In the genomic region with DNA sequence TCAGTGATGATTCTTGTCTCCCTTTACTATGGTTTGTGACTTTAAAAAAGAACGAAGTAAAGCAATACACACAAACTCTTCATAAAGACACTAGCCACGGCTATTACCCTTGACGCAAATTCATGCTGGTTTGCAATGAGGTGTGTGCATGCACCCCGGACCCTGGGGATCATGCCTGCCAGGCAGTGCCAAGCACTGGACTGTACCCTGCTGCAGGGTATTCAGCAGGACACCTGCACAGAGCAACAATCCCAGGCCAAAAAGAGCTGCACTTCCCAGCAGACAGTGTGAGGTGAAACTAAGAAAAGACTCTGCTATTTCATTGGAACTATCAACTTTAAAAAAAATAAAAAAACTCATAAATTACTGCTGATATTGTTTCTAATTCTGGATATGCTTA, we compare ENCODE assay signal across 8 mouse cellular contexts.
DNase-seq lines count a peak whose midpoint lies in the region; ATAC-seq and TF ChIP-seq lines count a peak whose summit lies in the region.

No protein-coding gene starts in this region.

- ATAC-seq in erythroblast, adult 5-6 weeks (replicated peaks; ENCODE audit: low FRiP score, poor library complexity, severe bottlenecking), result no peak
- ATAC-seq in forebrain, embryonic 16.5 days, result peak; percentile 39
- no peak for ATAC-seq in liver, embryonic 16.5 days (ENCODE audit: low read depth)

- no peak for TF ChIP-seq RAD21 in CH12.LX (IDR thresholded peaks at IDR 0.05; ENCODE audit: low read depth, low read length)

- in situ Hi-C loops in CH12.LX (cut with MboI; ENCODE audit: low pct_ligation_motif_present, low pct_unique_long_range_greater_than_20kb, low sequenced_read_pairs), result no loop called here

- peak overlapping the region; percentile 7; the same call in 1 of the 2 replicates for H3K9ac ChIP-seq in CH12.LX (ENCODE audit: insufficient read depth, low read depth)
- H3K9ac ChIP-seq in forebrain, embryonic 16.5 days (replicated peaks; ENCODE audit: low read depth, low read length), result peak overlapping the region; percentile 40
- H3K9ac ChIP-seq in liver, embryonic 16.5 days (ENCODE audit: low read depth, low read length), result no peak overlapping the region

- H3K79me2 ChIP-seq in CH12.LX (replicated peaks; ENCODE audit: control insufficient read depth, extremely low read depth, insufficient read depth, poor library complexity, severe bottlenecking), result no peaks in the 10 kb centered on the region

- H3K9me3 ChIP-seq in erythroblast, embryonic 14.5 days (ENCODE audit: control insufficient read depth, low read length), result no peaks in the 10 kb centered on the region
- no peaks in the 10 kb centered on the region for H3K9me3 ChIP-seq in CH12.LX (replicated peaks; ENCODE audit: low read length)
- no peaks in the 10 kb centered on the region for H3K9me3 ChIP-seq in forebrain, embryonic 16.5 days (ENCODE audit: control insufficient read depth, low read length)
- H3K9me3 ChIP-seq in liver, embryonic 16.5 days (replicated peaks; ENCODE audit: control insufficient read depth, low read length), result no peaks in the 10 kb centered on the region

- no peak for TF ChIP-seq CTCF in CH12.LX (conservative IDR thresholded peaks at IDR 0.05 in 1 of 2, IDR thresholded peaks at IDR 0.05 in 1 of 2; ENCODE audit: low read depth in 2 of 2, low read length in 2 of 2)

- no peak for TF ChIP-seq EP300 in CH12.LX (IDR thresholded peaks at IDR 0.05; ENCODE audit: low read length)

- dilution Hi-C loops in CH12.LX (cut with MboI; ENCODE audit: extremely low pct_ligation_motif_present, extremely low pct_unique_long_range_greater_than_20kb, low sequenced_read_pairs), result no loop called here

- TF ChIP-seq POLR2A in CH12.LX (IDR thresholded peaks at IDR 0.05; ENCODE audit: low read depth, low read length), result no peak

- H3K4me2 ChIP-seq in CH12.LX (ENCODE audit: insufficient read depth, low read depth, poor library complexity, severe bottlenecking), result peak overlapping the region; percentile 86
- H3K4me2 ChIP-seq in forebrain, embryonic 16.5 days (ENCODE audit: low read length), result peak overlapping the region; percentile 52
- H3K4me2 ChIP-seq in liver, embryonic 16.5 days (ENCODE audit: low read depth, low read length), result peak overlapping the region; percentile 69

- no peak for DNase-seq in CH12.LX (ENCODE audit: extremely low read depth)
- DNase-seq in urinary bladder, postnatal 36 days (ENCODE audit: low spot score in 2 of 2), result no peak
- no peak for DNase-seq in retina, postnatal 1 day
- no peak for DNase-seq in urinary bladder, adult 18-20 months (ENCODE audit: low spot score in 2 of 2)

- H3K36me3 ChIP-seq in erythroblast, embryonic 14.5 days (ENCODE audit: control insufficient read depth), result no peaks in the 10 kb centered on the region
- H3K36me3 ChIP-seq in CH12.LX (replicated peaks in 1 of 2; ENCODE audit: control insufficient read depth in 1 of 2, insufficient read depth in 1 of 2, low read length in 1 of 2), result no peaks in the 10 kb centered on the region
- H3K36me3 ChIP-seq in forebrain, embryonic 16.5 days (ENCODE audit: control insufficient read depth, insufficient read depth), result no peaks in the 10 kb centered on the region
- H3K36me3 ChIP-seq in liver, embryonic 16.5 days (ENCODE audit: control insufficient read depth, insufficient read depth), result no peaks in the 10 kb centered on the region

- no peak overlapping the region for H3K27ac ChIP-seq in CH12.LX (ENCODE audit: insufficient read depth, low read depth)
- H3K27ac ChIP-seq in forebrain, embryonic 16.5 days (ENCODE audit: low read length), result no peak overlapping the region
- H3K27ac ChIP-seq in liver, embryonic 16.5 days (ENCODE audit: low read length), result no peak overlapping the region

- WGBS in forebrain, embryonic 16.5 days, result 46% methylated on average over 4 of the region's 4 CpGs
- 49% methylated on average over 4 of the region's 4 CpGs for WGBS in liver, embryonic 16.5 days (ENCODE audit: insufficient replicate concordance)

- peaks cover 10% of the 10 kb centered on the region for H3K4me1 ChIP-seq in erythroblast, embryonic 14.5 days (ENCODE audit: control insufficient read depth)
- peaks cover 2 to 18% of the 10 kb centered on the region in 2 experiments; a peak in 3 of 4 replicates for H3K4me1 ChIP-seq in CH12.LX (ENCODE audit: control insufficient read depth in 1 of 2, insufficient read depth in 2 of 2)
- peaks cover 6% of the 10 kb centered on the region; the same call in 1 of the 2 replicates for H3K4me1 ChIP-seq in forebrain, embryonic 16.5 days (replicated peaks; ENCODE audit: control insufficient read depth, insufficient read depth, low read length)
- H3K4me1 ChIP-seq in liver, embryonic 16.5 days (ENCODE audit: control insufficient read depth, low read depth, low read length), result peaks cover 3% of the 10 kb centered on the region

- H3K4me3 ChIP-seq in erythroblast, embryonic 14.5 days (replicated peaks), result peak overlapping the region; percentile 57
- H3K4me3 ChIP-seq in CH12.LX (replicated peaks in 1 of 3; ENCODE audit: low read depth in 2 of 3, low read length in 2 of 3, poor library complexity in 1 of 3), result peak overlapping the region; percentile 43 to 71 (median 60)
- peak overlapping the region; percentile 50 for H3K4me3 ChIP-seq in forebrain, embryonic 16.5 days (replicated peaks; ENCODE audit: low read length)
- peak overlapping the region; percentile 64 for H3K4me3 ChIP-seq in liver, embryonic 16.5 days (ENCODE audit: low read depth, low read length)

- peaks cover 11% of the 10 kb centered on the region for H3K27me3 ChIP-seq in erythroblast, embryonic 14.5 days (ENCODE audit: control insufficient read depth)
- no peaks in the 10 kb centered on the region for H3K27me3 ChIP-seq in CH12.LX (replicated peaks)
- H3K27me3 ChIP-seq in forebrain, embryonic 16.5 days (replicated peaks; ENCODE audit: control insufficient read depth, insufficient read depth, low read length), result no peaks in the 10 kb centered on the region
- peaks cover 6% of the 10 kb centered on the region for H3K27me3 ChIP-seq in liver, embryonic 16.5 days (ENCODE audit: control insufficient read depth, insufficient read depth, low read depth, low read length)

TF ChIP-seq in CH12.LX, 34 proteins besides CTCF, POLR2A, EP300 and RAD21:
- TF ChIP-seq TCF12 (IDR thresholded peaks at IDR 0.05; ENCODE audit: low read depth, low read length), result no peak
- no peak for TF ChIP-seq GABPA (IDR thresholded peaks at IDR 0.05; ENCODE audit: insufficient replicate concordance, low read depth, low read length)
- TF ChIP-seq ZMIZ1 (IDR thresholded peaks at IDR 0.05; ENCODE audit: low read depth, low read length), result no peak
- TF ChIP-seq RCOR1 (conservative IDR thresholded peaks at IDR 0.05; ENCODE audit: low read depth, low read length), result no peak
